Mouse (Mus musculus) forebrain, embryonic 16.5 days (tissue): ENCODE data around the gene Gm19426. TPM values are rescaled to one million over a fixed set of nuclear protein-coding genes. Genes with fewer than 3 reads are reported as not detected.

Source experiments
- ATAC-seq: fragments of 200-750 bp; cut with Nextera tagmentation; 2 replicates; pipeline ENCODE4 v1.8.0; 2017; ENCODE audit warnings: mild to moderate bottlenecking, moderate library complexity
- H3K27ac ChIP-seq: fragments of 300-500 bp; sonication (generic); 2 replicates; pipeline ENCODE4 v1.5.1; 2014; ENCODE audit warnings: low read length, control low read depth
- H3K27me3 ChIP-seq: fragments of 300-500 bp; sonication (generic); replicated peaks from 2 replicates; pipeline ENCODE4 v1.6.1; 2014; ENCODE audit warnings: low read length; ENCODE audit not compliant: control insufficient read depth, insufficient read depth
- H3K36me3 ChIP-seq: fragments of 300-500 bp; sonication (generic); 2 replicates; pipeline ENCODE4 v1.6.1; 2014; ENCODE audit not compliant: control insufficient read depth, insufficient read depth
- H3K4me1 ChIP-seq: fragments of 300-500 bp; sonication (generic); replicated peaks from 2 replicates; pipeline ENCODE4 v1.6.1; 2014; ENCODE audit warnings: low read length; ENCODE audit not compliant: control insufficient read depth, insufficient read depth
- H3K4me2 ChIP-seq: fragments of 300-500 bp; sonication (generic); 2 replicates; pipeline ENCODE4 v1.6.1; 2014; ENCODE audit warnings: mild to moderate bottlenecking, low read length, control low read depth
- H3K4me3 ChIP-seq: fragments of 300-500 bp; sonication (generic); replicated peaks from 2 replicates; pipeline ENCODE4 v1.5.1; 2014; ENCODE audit warnings: mild to moderate bottlenecking, low read length, control low read depth
- H3K9ac ChIP-seq: fragments of 300-500 bp; sonication (generic); replicated peaks from 2 replicates; pipeline ENCODE4 v1.6.1; 2014; ENCODE audit warnings: low read depth, low read length, control low read depth
- H3K9me3 ChIP-seq: fragments of 300-500 bp; sonication (generic); 2 replicates; pipeline ENCODE4 v1.6.1; 2016; ENCODE audit warnings: low read length; ENCODE audit not compliant: control insufficient read depth
- WGBS: fragments of 180-500 bp; shearing (Covaris S2); extraction: QIAGEN DNeasy Blood & Tissue Kit; methylation state at CpG from one replicate; pipeline ENCODE4 v1.1.7; 2014; 5-methylcytosine and 5-hydroxymethylcytosine counted together
- polyA plus RNA-seq: library from polyadenylated mRNA; unstranded; fragments of >200 nt; fragmentation: Nextera tagmentation; extraction: Ambion mirVana; gene quantifications from 2 replicates; pipeline ENCODE4 v1.2.1, GENCODE M21; 2015

Gm19426 gene
- polyA plus RNA-seq, 1 experiment from 2014 or later, result 4.9 TPM

GRCm38 (mm10) chr2:84760777-84761176, 17.3 kb upstream of the Gm19426 start:
- Histone ChIP-seq H3K4me3 (no peak overlapping the region), H3K4me2 (no peak overlapping the region), H3K9me3 (no peaks in the 10 kb centered on the region), H3K9ac (no peak overlapping the region), H3K27ac (no peak overlapping the region), H3K4me1 (no peaks in the 10 kb centered on the region), H3K36me3 (no peaks in the 10 kb centered on the region), H3K27me3 (no peaks in the 10 kb centered on the region)
- 76% methylated on average over 8 of the region's 8 CpGs for WGBS
- no peak for ATAC-seq

GRCm38 (mm10) chr2:84758542-84759127, 15.2 kb upstream of the Gm19426 start:
- H3K27me3 ChIP-seq, result no peaks in the 10 kb centered on the region
- H3K9ac ChIP-seq, result no peak overlapping the region
- ATAC-seq, result peak; percentile 57
- no peaks in the 10 kb centered on the region for H3K9me3 ChIP-seq
- 2% methylated on average over 2 of the region's 2 CpGs for WGBS
- H3K4me1 ChIP-seq, result no peaks in the 10 kb centered on the region
- H3K4me3 ChIP-seq, result no peak overlapping the region
- no peaks in the 10 kb centered on the region for H3K36me3 ChIP-seq
- no peak overlapping the region for H3K27ac ChIP-seq
- H3K4me2 ChIP-seq, result no peak overlapping the region

GRCm38 (mm10) chr2:84757026-84757682, 13.7 kb upstream of the Gm19426 start:
- ATAC-seq, result no peak
- no peak overlapping the region for H3K27ac ChIP-seq
- 59% methylated on average over 7 of the region's 7 CpGs for WGBS

GRCm38 (mm10) chr2:84756245-84756644, 12.8 kb upstream of the Gm19426 start:
- WGBS, result 90% methylated on average over 5 of the region's 5 CpGs
- no peaks in the 10 kb centered on the region for H3K4me1 ChIP-seq
- no peaks in the 10 kb centered on the region for H3K9me3 ChIP-seq
- H3K36me3 ChIP-seq, result no peaks in the 10 kb centered on the region
- no peak overlapping the region for H3K9ac ChIP-seq
- H3K27ac ChIP-seq, result no peak overlapping the region
- no peak overlapping the region for H3K4me2 ChIP-seq
- H3K4me3 ChIP-seq, result no peak overlapping the region
- no peak for ATAC-seq
- no peaks in the 10 kb centered on the region for H3K27me3 ChIP-seq

More at GRCm38 (mm10) chr2:84757026-84757682, 13.7 kb upstream of the Gm19426 start:
- Histone ChIP-seq H3K36me3 (no peaks in the 10 kb centered on the region), H3K4me3 (no peak overlapping the region), H3K9me3 (no peaks in the 10 kb centered on the region), H3K4me2 (no peak overlapping the region), H3K4me1 (no peaks in the 10 kb centered on the region), H3K9ac (no peak overlapping the region), H3K27me3 (no peaks in the 10 kb centered on the region)

- Histone ChIP-seq H3K36me3 (no peaks in the 10 kb centered on the region), H3K4me2 (no peak overlapping the region), H3K27ac (no peak overlapping the region), H3K4me3 (no peak overlapping the region), H3K9ac (no peak overlapping the region), H3K9me3 (no peaks in the 10 kb centered on the region), H3K4me1 (no peaks in the 10 kb centered on the region), H3K27me3 (no peaks in the 10 kb centered on the region)
- 87% methylated on average over 6 of the region's 6 CpGs for WGBS
- ATAC-seq, result no peak
Observed at GRCm38 (mm10) chr2:84750115-84750514, 6.7 kb upstream of the Gm19426 start.

GRCm38 (mm10) chr2:84744126-84744525, 671 bp upstream of the Gm19426 start:
- Histone ChIP-seq H3K9me3 (no peaks in the 10 kb centered on the region), H3K36me3 (no peaks in the 10 kb centered on the region; the same call in 1 of the 2 replicates), H3K4me3 (peak overlapping the region; percentile 62), H3K27me3 (no peaks in the 10 kb centered on the region), H3K27ac (peak overlapping the region; percentile 51), H3K4me2 (peak overlapping the region; percentile 86), H3K9ac (peak overlapping the region; percentile 77), H3K4me1 (peaks cover 29% of the 10 kb centered on the region)
- ATAC-seq, result peak; percentile 15
- 2% methylated on average over 10 of the region's 10 CpGs for WGBS

- Histone ChIP-seq H3K36me3 (no peaks in the 10 kb centered on the region; the same call in 1 of the 2 replicates), H3K4me1 (peaks cover 39% of the 10 kb centered on the region), H3K4me2 (peak overlapping the region; percentile 86), H3K27ac (peak overlapping the region; percentile 95), H3K9ac (peak overlapping the region; percentile 77), H3K9me3 (no peaks in the 10 kb centered on the region), H3K4me3 (peak overlapping the region; percentile 62), H3K27me3 (no peaks in the 10 kb centered on the region)
- under 1% methylated on average over 26 of the region's 26 CpGs for WGBS
- peak; percentile 65 for ATAC-seq
Observed at GRCm38 (mm10) chr2:84742451-84743283, 788 bp downstream of the Gm19426 start.

GRCm38 (mm10) chr2:84741841-84742450, 1.5 kb downstream of the Gm19426 start:
- Histone ChIP-seq H3K4me3 (peak overlapping the region; percentile 62), H3K9ac (peak overlapping the region; percentile 77), H3K4me1 (peaks cover 47% of the 10 kb centered on the region), H3K27ac (peak overlapping the region; percentile 95), H3K27me3 (no peaks in the 10 kb centered on the region), H3K4me2 (peak overlapping the region; percentile 86), H3K9me3 (no peaks in the 10 kb centered on the region), H3K36me3 (no peaks in the 10 kb centered on the region; the same call in 1 of the 2 replicates)
- 2% methylated on average over 5 of the region's 5 CpGs for WGBS
- no peak for ATAC-seq
